10 mouse cellular contexts compared by ENCODE assay signal in genomic region chr16:43309968-43310431, GRCm38 (mm10).
DNase-seq lines count a peak whose midpoint lies in the region; ATAC-seq and TF ChIP-seq lines count a peak whose summit lies in the region.
"Had no signal": no experiment of that assay in that cellular context is flagged by ENCODE, and none has a peak within 500 bp of the region (broad histone marks: within the 10 kb centered on the region; RNA-seq: fewer than 3 reads in every experiment).

No protein-coding gene starts in this region.

- no peaks in the 10 kb centered on the region for H3K27me3 ChIP-seq in forebrain, embryonic 14.5 days (replicated peaks; ENCODE audit: control insufficient read depth, insufficient read depth, low read length)
- no peaks in the 10 kb centered on the region for H3K27me3 ChIP-seq in midbrain, embryonic 11.5 days (ENCODE audit: control insufficient read depth, insufficient read depth, low read length)
- H3K27me3 ChIP-seq: liver, embryonic 15.5 days had no signal

- DNase-seq in gastrocnemius, adult 2 months, result no peak
- no peak for DNase-seq in gastrocnemius, adult 8-10 months (ENCODE audit: low spot score in 2 of 2)
- DNase-seq in ZHBTc4 (ENCODE audit: low read depth, low spot score), result peak; percentile 49
- peak; percentile 90 for DNase-seq in forebrain, embryonic 14.5 days (ENCODE audit: low spot score)
- DNase-seq in midbrain, embryonic 11.5 days (ENCODE audit: low spot score, missing footprints), result peak; percentile 92
- no peak for DNase-seq in spleen, adult 12 weeks (ENCODE audit: low spot score)
- DNase-seq in left cerebral cortex, postnatal 25 days (ENCODE audit: low spot score in 2 of 2), result no peak
- DNase-seq in cerebellum, postnatal 10 days, result no peak
- DNase-seq: kidney, adult 9 months had no signal

- ATAC-seq in forebrain, embryonic 14.5 days, result peak; percentile 96
- peak; percentile 95 for ATAC-seq in midbrain, embryonic 11.5 days (ENCODE audit: low FRiP score)

- no peaks in the 10 kb centered on the region for H3K36me3 ChIP-seq in forebrain, embryonic 14.5 days (ENCODE audit: control insufficient read depth, insufficient read depth, low read length)
- H3K36me3 ChIP-seq in midbrain, embryonic 11.5 days (ENCODE audit: control insufficient read depth, insufficient read depth, low read length), result no peaks in the 10 kb centered on the region
- H3K36me3 ChIP-seq: liver, embryonic 15.5 days had no signal

- H3K4me2 ChIP-seq in forebrain, embryonic 14.5 days (ENCODE audit: low read length), result no peak overlapping the region
- no peak overlapping the region for H3K4me2 ChIP-seq in midbrain, embryonic 11.5 days
- H3K4me2 ChIP-seq: liver, embryonic 15.5 days had no signal

- no peaks in the 10 kb centered on the region; the same call in 1 of the 2 replicates for H3K9me3 ChIP-seq in forebrain, embryonic 14.5 days (replicated peaks; ENCODE audit: control insufficient read depth, low read length)
- no peaks in the 10 kb centered on the region for H3K9me3 ChIP-seq in midbrain, embryonic 11.5 days (ENCODE audit: control insufficient read depth, low read length)
- H3K9me3 ChIP-seq: liver, embryonic 15.5 days had no signal

- WGBS in forebrain, embryonic 14.5 days, result 2% methylated on average over 4 of the region's 4 CpGs
- 14% methylated on average over 4 of the region's 4 CpGs for WGBS in midbrain, embryonic 11.5 days

- H3K27ac ChIP-seq in gastrocnemius, adult 2 months, result peak overlapping the region; percentile 72
- H3K27ac ChIP-seq in forebrain, embryonic 14.5 days (ENCODE audit: low read depth, low read length), result peak overlapping the region; percentile 74
- peak overlapping the region; percentile 56 for H3K27ac ChIP-seq in midbrain, embryonic 11.5 days (ENCODE audit: low read depth, low read length)
- H3K27ac ChIP-seq: liver, embryonic 15.5 days had no signal

- H3K4me1 ChIP-seq in forebrain, embryonic 14.5 days (ENCODE audit: control insufficient read depth, insufficient read depth, low read length), result peaks cover 12% of the 10 kb centered on the region; the same call in 1 of the 2 replicates
- H3K4me1 ChIP-seq in midbrain, embryonic 11.5 days (ENCODE audit: control insufficient read depth, insufficient read depth, low read length), result peaks cover 20% of the 10 kb centered on the region
- H3K4me1 ChIP-seq: liver, embryonic 15.5 days had no signal

- TF ChIP-seq CTCF in gastrocnemius, adult 2 months (IDR thresholded peaks at IDR 0.05), result no peak

- H3K9ac ChIP-seq in forebrain, embryonic 14.5 days (ENCODE audit: low read length), result no peak overlapping the region
- H3K9ac ChIP-seq in midbrain, embryonic 11.5 days (ENCODE audit: low read length), result no peak overlapping the region
- H3K9ac ChIP-seq: liver, embryonic 15.5 days had no signal

- no peak overlapping the region for H3K4me3 ChIP-seq in gastrocnemius, adult 2 months
- no peak overlapping the region for H3K4me3 ChIP-seq in forebrain, embryonic 14.5 days (ENCODE audit: low read depth, low read length)
- no peak overlapping the region for H3K4me3 ChIP-seq in midbrain, embryonic 11.5 days (ENCODE audit: low read depth, low read length)
- H3K4me3 ChIP-seq: liver, embryonic 15.5 days had no signal

- intact Hi-C loops in gastrocnemius, adult 2 months (cut with DNase I), result no loop called here
- intact Hi-C loops in left cerebral cortex, postnatal 25 days (cut with DNase I), result no loop called here

Comparison
In these comparisons a context has a peak if more than half of its experiments do, and no peak if none do; other contexts are left out.
1. DNase-seq: peak in ZHBTc4 (single experiment), forebrain, embryonic 14.5 days (single experiment) and midbrain, embryonic 11.5 days (single experiment); none in gastrocnemius, adult 2 months (single experiment), gastrocnemius, adult 8-10 months (0 of 2), spleen, adult 12 weeks (single experiment), left cerebral cortex, postnatal 25 days (0 of 2) and cerebellum, postnatal 10 days (0 of 2).
2. Peak in every context shown above with its lines, with median percentiles within 50 percentile points of each other: H3K27ac ChIP-seq.